Mouse (Mus musculus): ENCODE measurements around the gene 4930444G20Rik. TPM values are rescaled to one million over a fixed set of nuclear protein-coding genes. Genes with fewer than 3 reads are reported as not detected.
"Not testable (repeated sequence)": the region's sequence is repeated elsewhere in the genome, so short reads cannot be mapped to it uniquely, and the experiment has no call there.

Gene 4930444G20Rik
- polyA plus RNA-seq (2021) = not detected

GRCm38 (mm10) chr10:22067979-22068378 is at the start of gene 4930444G20Rik:
Gene 4930444G20Rik, minus strand, starts transcription at chr10:22068079.
- H3K27me3 ChIP-seq; ATAC-seq; CTCF ChIA-PET; in situ Hi-C loops (cut with MboI; ENCODE audit: low pct_unique_long_range_greater_than_20kb); POLR2A ChIA-PET; DNase-seq (ENCODE audit: low read depth, low spot score): not testable (repeated sequence)

DNA sequence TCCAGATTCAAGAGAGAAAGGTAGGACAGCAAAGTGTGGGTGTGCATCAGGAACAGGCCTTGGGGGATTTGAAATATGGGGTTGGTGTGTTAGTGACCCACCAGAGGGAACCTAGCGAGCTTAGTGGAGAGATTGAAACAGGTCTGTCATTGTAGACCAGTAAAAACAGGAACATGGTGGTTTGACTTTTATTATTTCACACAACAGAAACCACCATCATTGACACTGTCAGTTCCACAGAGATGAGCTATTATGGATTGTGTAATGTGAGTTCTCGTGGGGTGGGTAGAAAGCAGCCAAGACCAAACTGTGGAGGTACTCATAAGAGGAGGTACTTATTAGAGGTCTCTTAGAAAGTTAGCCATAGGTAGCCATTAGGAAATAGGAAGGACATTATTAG is 6.7 kb upstream of the 4930444G20Rik start:
- DNase-seq (ENCODE audit: low read depth, low spot score) = no peak
- CTCF ChIA-PET = no interaction called here
- no peaks in the 10 kb centered on the region for H3K27me3 ChIP-seq
- POLR2A ChIA-PET = no interaction called here
- TF ChIP-seq CTCF (IDR thresholded peaks at IDR 0.05) = no peak
- in situ Hi-C loops (cut with MboI; ENCODE audit: low pct_unique_long_range_greater_than_20kb) = loop anchor here (10.0 kb wide), 1 partner anchor 70 kb away; the partner anchor contains the start of gene E030030I06Rik
- no peak for ATAC-seq

- ATAC-seq = no peak
- no peak for DNase-seq (ENCODE audit: low read depth, low spot score)
These were observed 4.9 kb upstream of the 4930444G20Rik start for GRCm38 (mm10) chr10:22072739-22073138.

GRCm38 (mm10) chr10:22070576-22070975 is 2.7 kb upstream of the 4930444G20Rik start:
- ChIA-PET POLR2A (no interaction called here), CTCF (no interaction called here)
- no peaks in the 10 kb centered on the region for H3K27me3 ChIP-seq
- DNase-seq (ENCODE audit: low read depth, low spot score) (no peak), ATAC-seq (no peak)
- in situ Hi-C loops (cut with MboI; ENCODE audit: low pct_unique_long_range_greater_than_20kb) = loop anchor here (10.0 kb wide), 1 partner anchor 74 kb away; the partner anchor contains the start of gene E030030I06Rik
- no peak for TF ChIP-seq CTCF (IDR thresholded peaks at IDR 0.05)

More at GRCm38 (mm10) chr10:22072739-22073138, 4.9 kb upstream of the 4930444G20Rik start:
- POLR2A ChIA-PET = no interaction called here
- CTCF ChIA-PET = no interaction called here
- in situ Hi-C loops (cut with MboI; ENCODE audit: low pct_unique_long_range_greater_than_20kb) = loop anchor here (10.0 kb wide), 1 partner anchor 72 kb away; the partner anchor contains the start of gene E030030I06Rik
- no peaks in the 10 kb centered on the region for H3K27me3 ChIP-seq
- TF ChIP-seq CTCF (IDR thresholded peaks at IDR 0.05) = peak; percentile 32

GRCm38 (mm10) chr10:22070168-22070567 is 2.3 kb upstream of the 4930444G20Rik start:
- no peaks in the 10 kb centered on the region for H3K27me3 ChIP-seq
- in situ Hi-C loops (cut with MboI; ENCODE audit: low pct_unique_long_range_greater_than_20kb) = loop anchor here (10.0 kb wide), 1 partner anchor 75 kb away; the partner anchor contains the start of gene E030030I06Rik
- ChIA-PET CTCF (no interaction called here), POLR2A (no interaction called here)
- TF ChIP-seq CTCF (IDR thresholded peaks at IDR 0.05) = no peak
- ATAC-seq (no peak), DNase-seq (ENCODE audit: low read depth, low spot score) (no peak)

- ChIA-PET POLR2A (no interaction called here), CTCF (no interaction called here)
- no peak for TF ChIP-seq CTCF (IDR thresholded peaks at IDR 0.05)
- in situ Hi-C loops (cut with MboI; ENCODE audit: low pct_unique_long_range_greater_than_20kb) = loop anchor here (10.0 kb wide), 1 partner anchor 95 kb away; the partner anchor contains the start of genes H60b and Raet1e
- ATAC-seq = no peak
- DNase-seq (ENCODE audit: low read depth, low spot score) = no peak
- no peaks in the 10 kb centered on the region for H3K27me3 ChIP-seq
These were observed 8.5 kb downstream of the 4930444G20Rik start for GRCm38 (mm10) chr10:22059415-22059814.

- TF ChIP-seq CTCF (IDR thresholded peaks at IDR 0.05) = no peak
- ChIA-PET CTCF (no interaction called here), POLR2A (no interaction called here)
- in situ Hi-C loops (cut with MboI; ENCODE audit: low pct_unique_long_range_greater_than_20kb) = loop anchor here (10.0 kb wide), 1 partner anchor 96 kb away; the partner anchor contains the start of genes H60b and Raet1e
- ATAC-seq (peak; percentile 36), DNase-seq (ENCODE audit: low read depth, low spot score) (no peak)
- H3K27me3 ChIP-seq = no peaks in the 10 kb centered on the region
These were observed 8.9 kb downstream of the 4930444G20Rik start for GRCm38 (mm10) chr10:22059026-22059325.

DNA sequence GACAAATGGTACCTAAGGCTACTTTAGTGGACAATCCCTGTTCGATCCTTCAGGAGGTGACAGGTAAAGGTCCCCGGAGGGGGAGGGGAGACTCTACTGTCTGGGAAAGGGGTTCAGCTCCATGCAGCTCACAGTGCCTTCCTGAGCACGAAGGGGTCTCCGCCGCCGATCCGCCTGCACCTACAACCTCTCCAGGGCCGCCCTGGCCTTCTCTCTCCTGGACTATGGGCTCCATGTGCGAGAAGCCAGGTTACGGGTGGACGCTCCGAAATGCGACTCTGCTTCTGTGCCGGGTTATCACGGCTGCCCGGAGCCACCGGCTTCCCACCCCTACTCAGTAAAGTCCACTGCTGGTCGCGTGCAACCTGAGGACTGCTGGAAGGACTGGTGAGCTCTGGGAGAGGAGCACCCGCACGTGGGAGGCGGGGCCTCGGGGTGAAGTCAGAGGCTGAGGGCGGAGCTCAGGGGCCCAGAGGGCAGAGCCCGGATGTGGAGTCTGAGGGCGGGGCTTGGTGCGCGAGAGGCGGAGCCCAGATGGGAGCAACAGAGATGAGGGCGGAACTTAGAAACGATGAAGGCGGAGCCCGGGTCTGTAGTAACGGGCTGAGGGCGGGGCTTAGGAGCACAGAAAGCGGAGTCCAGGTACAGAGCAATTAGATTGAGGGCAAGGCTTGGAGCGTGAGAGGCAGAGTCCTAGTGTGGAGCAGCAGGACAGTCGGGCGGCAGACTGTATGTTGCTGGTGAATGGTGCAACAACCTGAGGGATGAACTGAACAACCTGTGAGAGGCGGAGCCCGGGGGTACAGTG is 9.5 kb downstream of the 4930444G20Rik start:
- CTCF ChIA-PET = no interaction called here
- DNase-seq (ENCODE audit: low read depth, low spot score) (no peak), ATAC-seq (peak; percentile 94)
- POLR2A ChIA-PET = interaction anchor here (0.6 kb wide), 1 partner anchor 91 kb away, joined by 3 read pairs; no protein-coding TSS in a partner anchor
- no peak for TF ChIP-seq CTCF (IDR thresholded peaks at IDR 0.05)
- H3K27me3 ChIP-seq = no peaks in the 10 kb centered on the region
- in situ Hi-C loops (cut with MboI; ENCODE audit: low pct_unique_long_range_greater_than_20kb) = loop anchor here (10.0 kb wide), 1 partner anchor 96 kb away; the partner anchor contains the start of genes H60b and Raet1e

DNA sequence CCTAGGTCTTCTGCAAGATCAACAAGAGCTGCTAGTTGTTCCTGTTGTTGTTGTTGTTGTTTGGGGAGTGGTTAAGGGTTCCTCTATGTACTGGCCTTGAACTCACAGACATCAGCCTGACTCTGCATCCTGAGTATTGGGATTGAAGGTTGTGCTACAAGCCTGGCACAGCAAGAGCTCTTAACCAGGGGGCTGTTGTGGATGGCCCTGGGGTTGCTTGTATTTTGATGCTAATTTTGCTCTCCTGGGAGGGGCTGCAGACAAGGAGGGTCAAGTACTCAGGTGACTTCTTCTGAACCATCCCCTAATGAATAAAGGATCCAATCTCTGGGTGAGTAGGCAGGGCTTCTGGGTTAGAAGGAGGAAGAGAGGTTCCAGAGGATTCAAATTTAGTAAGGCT is 12.6 kb downstream of the 4930444G20Rik start:
- ChIA-PET CTCF (no interaction called here), POLR2A (no interaction called here)
- no peak for DNase-seq (ENCODE audit: low read depth, low spot score)
- TF ChIP-seq CTCF (IDR thresholded peaks at IDR 0.05) = no peak
- ATAC-seq = no peak
- H3K27me3 ChIP-seq = no peaks in the 10 kb centered on the region
- in situ Hi-C loops (cut with MboI; ENCODE audit: low pct_unique_long_range_greater_than_20kb) = loop anchor here (10.0 kb wide), 1 partner anchor 99 kb away; the partner anchor contains the start of genes H60b and Raet1e

- H3K27me3 ChIP-seq; ATAC-seq; in situ Hi-C loops (cut with MboI; ENCODE audit: low pct_unique_long_range_greater_than_20kb); DNase-seq (ENCODE audit: low read depth, low spot score); CTCF ChIA-PET; POLR2A ChIA-PET: not testable (repeated sequence)
These were observed 31.6 kb downstream of the 4930444G20Rik start for GRCm38 (mm10) chr10:22036256-22036655.

GRCm38 (mm10) chr10:22034303-22034702 is 33.6 kb downstream of the 4930444G20Rik start:
- DNase-seq (ENCODE audit: low read depth, low spot score) (no peak), ATAC-seq (no peak)
- TF ChIP-seq CTCF (IDR thresholded peaks at IDR 0.05) = no peak
- POLR2A ChIA-PET = no interaction called here
- CTCF ChIA-PET = no interaction called here
- no peaks in the 10 kb centered on the region for H3K27me3 ChIP-seq
- in situ Hi-C loops (cut with MboI; ENCODE audit: low pct_unique_long_range_greater_than_20kb) = no loop called here
